Mouse (Mus musculus) brain, adult 2 months (tissue): ENCODE results near the gene Frmpd4.
A peak's percentile ranks its signal among the peaks of the same experiment; 100 is the strongest.

Source experiments
- DNase-seq: peaks from one replicate; pipeline ENCODE4 v3.0.0; 2011; ENCODE audit warnings: low read depth, low spot score

The Frmpd4 gene

DNA sequence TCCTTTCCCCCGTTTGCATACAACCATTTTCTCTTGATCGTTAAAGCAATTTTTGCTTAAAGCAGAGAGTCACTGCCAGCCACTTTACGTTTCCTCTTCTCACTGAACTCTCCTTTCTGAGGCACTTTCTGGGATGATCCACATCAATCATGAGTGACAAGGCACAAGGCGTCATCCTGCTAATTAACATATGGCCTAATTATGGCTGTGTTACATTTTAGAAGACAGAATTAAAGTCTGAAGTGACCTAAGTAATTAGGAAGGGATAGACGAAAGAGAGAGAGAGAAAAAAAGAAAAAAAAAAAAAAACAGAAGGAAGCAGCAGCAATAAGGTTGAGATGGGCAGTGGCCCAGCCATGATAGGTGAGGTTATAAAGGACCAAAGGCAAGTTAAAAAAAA lies at the start of gene Frmpd4:
Frmpd4 (minus strand) TSS at position 101 of the 400 bp plus-strand sequence.
- no peak for DNase-seq

DNA sequence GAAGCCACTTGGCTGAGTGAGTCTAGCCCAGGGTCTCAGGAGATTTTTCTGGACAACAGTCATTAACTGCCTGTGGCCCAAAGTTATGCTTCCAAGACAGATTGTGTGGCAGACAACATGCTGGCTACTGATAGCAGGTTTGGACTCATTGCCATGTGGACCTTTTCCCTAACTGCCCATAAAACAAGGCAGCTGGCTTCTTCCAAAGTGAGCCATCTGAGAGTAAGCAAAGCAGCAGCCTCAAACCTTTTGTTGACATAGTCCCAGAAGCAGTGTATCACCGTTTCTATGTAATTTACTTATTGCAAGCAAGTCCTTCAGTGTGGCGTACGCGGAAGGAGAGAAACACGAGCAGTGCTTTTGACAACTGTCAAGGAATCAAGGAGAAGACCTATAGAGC lies 18.2 kb upstream of the Frmpd4 start:
- no peak for DNase-seq

DNA sequence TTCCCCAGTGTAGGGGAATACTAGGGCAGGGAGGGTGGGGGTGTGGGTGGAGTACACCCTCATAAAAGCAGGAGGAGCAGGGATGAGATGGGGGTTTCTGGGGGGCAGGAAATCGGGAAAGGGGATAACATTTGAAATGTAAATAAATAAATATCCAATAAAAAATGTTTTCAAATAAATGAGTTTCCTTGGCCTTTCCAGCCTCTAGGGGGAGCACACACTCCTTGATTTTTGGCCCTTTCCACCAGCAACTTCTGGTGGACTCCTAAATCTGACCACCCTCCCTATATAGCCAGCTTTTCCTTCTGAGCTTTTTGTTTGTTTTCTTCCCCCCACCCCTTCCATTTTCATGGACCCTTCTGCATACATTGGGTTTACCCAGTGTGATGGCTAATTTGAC lies 7.3 kb upstream of the Frmpd4 start:
- no peak for DNase-seq

DNA sequence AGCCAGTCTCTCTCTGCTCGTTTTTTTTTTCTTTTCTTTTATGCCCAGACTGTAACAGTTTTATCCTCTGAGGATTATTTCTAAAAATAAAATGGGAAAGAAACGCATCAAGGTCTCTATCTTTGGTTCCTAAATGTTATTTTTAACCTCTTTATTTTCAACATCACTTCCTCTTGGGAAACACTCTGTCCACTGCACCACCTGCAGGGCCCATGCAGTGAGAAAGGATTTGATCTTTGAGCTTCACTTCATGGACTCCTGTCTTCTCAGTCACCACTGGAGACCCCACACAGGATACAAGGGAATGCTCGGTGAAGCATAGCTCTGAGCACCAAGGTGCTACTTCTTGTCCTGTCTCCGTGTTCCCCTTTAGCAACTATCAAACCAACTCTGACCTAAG lies 5.2 kb downstream of the Frmpd4 start:
- DNase-seq = no peak

DNA sequence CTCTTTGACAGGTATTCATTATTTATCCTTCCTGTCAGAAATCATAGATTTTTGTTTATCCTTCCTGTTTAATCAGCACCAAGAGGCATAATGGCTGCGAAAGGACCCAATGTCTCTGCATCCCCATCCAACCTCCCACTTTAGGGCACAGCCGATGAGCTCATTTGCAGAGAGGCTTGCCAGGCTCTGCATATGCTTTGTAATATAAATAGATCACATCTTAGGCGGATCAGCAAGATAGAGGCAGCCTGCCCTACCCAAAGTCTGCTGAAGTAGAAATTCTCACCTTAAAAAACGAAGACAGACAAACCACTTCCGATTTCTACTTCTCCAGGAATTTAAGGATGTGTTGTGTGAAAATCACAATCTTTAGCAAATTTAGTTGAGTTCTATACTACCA lies 7.8 kb downstream of the Frmpd4 start:
- DNase-seq = peak; percentile 73

DNA sequence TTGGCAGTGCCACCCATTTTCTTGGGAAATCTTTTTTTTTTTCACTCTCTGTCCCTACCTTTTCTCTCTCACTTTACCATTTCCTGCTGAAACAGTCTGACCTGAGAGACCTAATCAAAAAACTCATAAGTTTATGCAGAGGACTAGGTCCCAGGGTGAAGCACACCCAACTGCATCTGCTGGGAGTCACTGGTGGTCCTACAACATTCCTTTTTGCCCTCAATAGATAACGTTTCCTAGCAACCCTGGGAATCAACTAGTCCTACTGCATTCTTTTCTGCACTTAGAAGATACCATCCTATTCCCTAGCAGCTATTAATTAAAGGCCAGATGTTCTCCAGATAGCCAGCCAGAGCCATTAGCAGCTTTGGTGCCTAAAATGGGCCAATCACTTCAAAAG lies 71.8 kb downstream of the Frmpd4 start:
- no peak for DNase-seq

DNA sequence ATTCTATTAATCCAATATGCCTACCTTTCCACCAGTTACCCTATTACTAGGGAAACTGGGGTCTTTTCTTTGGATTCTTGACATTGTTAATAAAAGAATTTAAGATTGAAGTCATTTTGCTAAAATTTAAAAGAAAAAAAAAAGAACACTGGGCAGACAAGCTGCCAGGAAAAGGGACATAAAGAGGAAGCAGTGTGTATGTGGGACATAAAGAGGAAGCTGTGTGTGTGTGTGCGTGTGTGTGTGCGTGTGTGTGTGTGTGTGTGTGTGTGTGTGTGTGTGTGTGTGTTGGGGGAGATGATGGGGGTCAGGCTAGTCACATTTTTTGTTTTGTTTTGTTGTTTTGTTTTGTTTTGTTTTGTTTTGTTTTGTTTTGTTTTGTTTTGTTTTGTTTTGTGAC lies 121.8 kb downstream of the Frmpd4 start:
- DNase-seq = no peak

DNA sequence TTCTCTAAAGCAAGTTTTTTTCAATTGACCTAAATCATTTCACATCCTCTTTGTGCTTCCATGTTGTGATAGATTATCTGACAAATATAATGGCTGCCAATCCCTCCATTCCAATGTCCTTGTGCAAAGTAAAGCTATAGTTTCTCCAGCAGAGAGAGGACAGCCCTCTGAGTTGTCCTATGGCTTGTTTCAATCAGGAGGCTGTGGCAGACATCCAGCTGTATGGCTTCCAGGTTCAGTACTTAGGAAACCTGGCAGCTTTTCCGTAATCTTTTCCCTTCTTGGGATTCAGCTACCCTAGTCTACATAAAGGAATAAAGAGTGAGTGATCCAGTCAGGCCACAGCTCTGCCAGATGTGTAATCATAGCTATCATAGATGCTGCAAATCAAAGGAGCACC lies 145.8 kb downstream of the Frmpd4 start:
- DNase-seq = no peak

DNA sequence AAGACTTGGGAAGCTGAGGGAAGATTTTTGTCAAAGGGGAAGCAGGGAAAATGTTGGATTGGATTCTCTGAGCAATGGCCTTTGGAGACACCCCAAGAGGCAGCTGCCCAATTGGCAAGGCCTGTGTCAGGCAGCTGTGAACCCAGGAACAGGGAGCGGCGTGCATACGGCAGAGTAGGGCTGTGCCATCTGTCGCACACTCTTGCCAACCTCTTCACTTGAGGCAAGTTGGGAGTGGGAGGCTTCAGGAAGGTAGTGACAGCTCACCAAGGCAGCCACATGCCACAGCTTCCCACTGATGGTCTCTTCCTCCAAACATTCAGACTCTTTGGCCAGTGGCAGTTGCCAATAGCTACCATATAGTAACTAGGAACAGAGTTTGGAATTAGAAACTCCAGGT lies 147.2 kb downstream of the Frmpd4 start:
- DNase-seq = peak; percentile 81

DNA sequence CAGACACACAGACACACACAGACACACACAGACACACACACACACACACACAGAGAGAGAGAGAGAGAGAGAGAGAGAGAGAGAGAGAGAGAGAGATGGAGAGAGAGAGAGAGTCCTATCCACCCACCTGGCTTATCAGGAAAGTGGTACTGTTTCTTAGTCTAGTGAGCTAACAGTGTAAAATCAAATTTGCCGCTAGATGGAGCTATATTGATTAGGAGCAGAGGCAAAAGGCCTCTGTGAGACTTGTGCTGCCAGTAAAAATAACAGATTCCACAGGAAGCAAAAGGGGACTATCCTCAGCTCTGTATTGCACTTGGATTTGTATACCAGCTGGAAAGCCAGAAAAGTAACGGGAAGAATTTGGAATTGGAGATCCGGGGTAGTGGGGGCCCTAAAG lies 161.6 kb downstream of the Frmpd4 start:
- DNase-seq = peak; percentile 65

DNA sequence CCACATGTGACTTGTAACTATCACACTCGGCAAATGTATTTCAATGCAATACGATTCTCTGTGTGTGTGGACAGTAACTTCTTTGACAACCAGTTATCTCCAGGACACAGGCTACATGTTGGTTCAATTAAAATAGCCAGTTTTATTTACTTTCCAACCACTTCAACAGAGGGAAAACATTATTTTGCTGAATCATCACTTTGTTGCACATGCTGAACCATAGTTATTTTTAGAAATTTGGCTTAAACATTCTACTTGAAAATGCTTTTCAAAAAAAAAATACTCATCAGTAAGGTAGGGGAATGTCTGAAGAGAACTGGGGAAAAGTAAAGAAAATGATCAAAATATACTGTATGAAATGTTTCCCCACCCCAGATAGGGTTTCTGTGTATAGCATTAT lies 173.5 kb downstream of the Frmpd4 start:
- DNase-seq = no peak

DNA sequence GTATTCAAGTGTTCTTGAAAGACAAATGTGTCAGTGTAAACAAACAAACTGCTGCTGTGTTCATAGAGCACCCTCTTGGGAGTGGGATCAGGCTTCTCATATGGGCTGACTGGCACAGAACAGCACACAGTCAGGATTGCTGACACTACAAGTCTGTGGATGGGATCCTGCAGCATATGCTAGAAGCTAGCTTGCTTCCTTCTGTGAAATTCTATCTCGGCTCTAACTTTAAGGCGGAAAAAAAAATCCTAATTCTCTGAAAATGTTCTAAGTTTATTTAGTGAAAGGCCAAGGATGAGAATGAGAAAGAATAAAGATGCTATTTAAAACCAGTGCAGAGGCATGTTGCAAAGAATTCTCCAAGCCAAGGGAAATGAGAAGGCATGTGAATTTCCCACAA lies 226.6 kb downstream of the Frmpd4 start:
- peak; percentile 51 for DNase-seq

DNA sequence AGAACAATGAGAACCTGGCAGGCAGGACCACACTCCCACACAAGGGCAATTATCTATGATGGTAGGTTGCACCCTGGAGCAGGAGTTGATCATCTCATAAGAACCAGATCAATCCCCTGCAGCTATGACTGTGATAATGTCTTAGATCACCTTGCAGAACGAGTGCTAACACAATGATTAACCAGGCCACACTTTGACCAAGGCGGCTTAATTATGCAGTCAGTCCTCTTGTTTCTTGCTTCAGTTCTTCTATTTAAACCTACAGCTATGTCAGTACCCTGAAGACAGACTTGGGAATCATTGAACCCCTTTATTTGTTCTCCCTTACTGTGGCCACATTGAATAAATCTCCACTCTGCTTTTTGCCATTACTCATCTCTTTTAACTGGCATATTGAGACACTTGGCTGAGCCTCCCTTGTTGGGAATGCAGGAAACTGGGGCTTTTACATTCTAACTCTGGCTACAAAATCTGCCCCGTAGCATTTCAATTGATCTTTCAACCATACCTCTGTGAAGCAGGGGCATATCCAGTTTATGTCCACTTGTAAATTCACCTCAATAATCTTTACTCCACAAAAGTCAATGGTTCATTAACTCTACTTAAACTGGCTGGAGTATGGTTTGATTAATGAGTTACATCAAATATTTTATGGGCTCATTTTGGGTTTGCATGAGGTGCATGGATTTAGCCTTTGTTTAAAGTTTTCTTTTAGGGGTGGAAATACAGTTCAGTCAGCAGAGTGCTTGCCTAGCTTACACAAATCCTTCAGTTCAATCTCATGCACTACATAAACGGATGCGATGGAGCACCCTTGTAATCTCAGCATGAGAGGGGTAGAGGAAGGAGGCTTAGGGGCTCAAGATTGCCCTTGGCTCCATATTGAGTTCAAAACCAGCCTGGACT lies 227.5 kb downstream of the Frmpd4 start:
- no peak for DNase-seq

DNA sequence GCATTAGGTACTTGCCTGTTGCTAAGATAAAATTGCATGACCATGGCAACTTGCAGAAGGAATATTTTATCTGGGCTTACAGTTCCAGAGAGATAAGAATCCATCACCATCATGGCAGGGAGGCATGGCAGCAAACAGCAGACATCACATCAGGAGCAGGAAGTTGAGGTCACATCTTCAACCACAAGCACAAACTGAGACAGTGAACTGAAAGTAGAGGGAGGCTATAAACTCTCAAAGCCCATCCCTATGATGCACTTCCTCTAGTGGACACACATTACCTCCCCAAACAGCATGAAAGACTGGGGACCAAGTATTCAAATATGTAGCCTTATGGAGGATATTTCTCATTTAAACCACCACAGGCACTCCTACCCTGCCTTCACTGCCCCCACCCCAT lies 238.8 kb downstream of the Frmpd4 start:
- DNase-seq = no peak

DNA sequence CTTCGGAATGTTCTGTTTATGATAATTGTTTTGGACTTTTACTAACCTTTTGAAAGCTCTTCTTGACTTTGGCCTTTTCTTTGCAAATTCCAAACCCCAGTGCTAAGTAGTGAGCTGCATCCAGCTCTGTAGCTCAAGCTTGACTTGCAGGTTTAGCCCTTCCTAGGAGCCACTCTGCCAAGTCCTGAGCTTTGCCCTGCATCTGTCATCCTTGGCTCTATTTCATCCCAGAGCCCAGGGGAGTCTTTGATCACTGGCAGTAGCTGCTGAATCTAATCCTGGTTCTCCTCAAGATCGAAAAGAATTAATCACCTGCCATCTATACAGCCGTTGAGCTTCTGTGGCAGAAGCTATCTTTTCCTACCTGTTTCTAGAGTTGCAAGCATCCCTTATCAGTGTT lies 251.9 kb downstream of the Frmpd4 start:
- no peak for DNase-seq

DNA sequence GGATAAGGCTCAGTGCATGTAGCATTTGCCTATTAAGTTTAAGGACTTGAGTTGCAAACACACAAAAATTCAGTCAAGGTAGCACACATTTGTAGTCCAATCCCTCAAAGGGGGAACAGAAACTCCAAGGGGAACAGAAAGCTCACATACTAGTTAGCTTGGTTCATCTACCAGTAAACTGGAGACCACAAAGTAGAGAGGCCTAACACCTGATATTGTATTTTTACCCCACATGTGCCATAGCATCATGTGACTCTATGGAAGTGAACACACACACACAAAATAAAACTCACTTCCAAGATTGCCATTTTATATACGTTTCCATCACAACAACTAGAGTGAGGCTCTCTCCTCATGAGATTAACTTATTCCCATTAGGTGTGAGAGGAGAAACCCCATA lies 264.9 kb downstream of the Frmpd4 start:
- DNase-seq = no peak

DNA sequence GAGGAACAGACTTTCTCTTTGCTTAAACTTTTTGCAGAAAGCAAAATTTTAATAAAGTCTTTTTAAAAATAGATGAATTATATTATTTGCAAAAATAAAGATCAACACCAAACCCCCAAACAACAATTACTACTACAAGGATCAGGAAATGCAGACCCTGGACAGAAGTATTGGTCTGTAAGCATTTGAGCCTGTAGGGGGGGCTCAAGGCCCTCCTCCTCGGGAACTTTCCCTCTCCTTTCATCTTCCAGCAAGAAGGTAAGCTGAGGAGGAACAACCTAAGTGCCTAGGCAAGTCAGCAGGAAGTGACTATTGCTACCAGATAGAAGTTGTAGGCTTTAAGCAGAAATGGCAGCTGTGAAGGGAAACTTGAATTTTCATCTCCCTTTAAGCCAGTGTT lies 266.9 kb downstream of the Frmpd4 start:
- no peak for DNase-seq

DNA sequence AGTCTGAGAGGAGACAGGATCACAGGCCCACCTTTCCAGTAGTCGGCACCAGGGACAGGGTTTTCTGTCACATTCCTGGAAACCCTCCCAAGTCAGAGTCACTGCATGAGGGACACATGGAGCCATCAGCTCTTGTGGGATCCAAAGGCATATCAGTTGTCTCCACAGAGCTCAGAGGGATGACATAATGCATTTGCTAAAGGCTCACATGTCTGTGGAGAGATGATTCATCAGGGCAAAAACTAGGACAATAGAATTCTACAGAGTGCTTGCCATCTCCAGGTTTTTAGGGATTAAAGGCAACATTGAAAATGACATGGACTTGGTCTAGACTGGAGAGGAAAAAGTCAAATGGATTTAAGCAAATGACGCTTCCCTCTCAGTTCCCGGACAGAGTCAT lies 284.5 kb downstream of the Frmpd4 start:
- DNase-seq = peak; percentile 39

DNA sequence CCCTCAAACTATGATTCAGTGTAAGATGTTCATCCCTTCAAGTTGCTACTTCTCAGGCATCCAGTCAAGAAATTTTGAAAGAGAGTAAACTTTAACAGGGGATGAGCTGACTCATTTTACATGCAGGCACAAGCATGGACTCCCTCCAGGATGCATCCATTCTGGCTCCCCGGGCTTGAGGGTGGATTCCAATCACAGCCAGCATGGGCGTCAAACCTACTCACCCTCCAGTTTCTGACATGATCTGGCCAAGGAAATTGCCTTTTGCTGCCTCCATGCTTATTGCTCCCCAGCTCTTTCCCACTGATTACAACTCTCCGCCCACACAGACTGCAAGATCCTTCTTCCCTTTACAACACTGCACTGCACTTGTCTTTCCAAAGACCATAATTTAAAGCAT lies 370.0 kb downstream of the Frmpd4 start:
- peak; percentile 59 for DNase-seq

DNA sequence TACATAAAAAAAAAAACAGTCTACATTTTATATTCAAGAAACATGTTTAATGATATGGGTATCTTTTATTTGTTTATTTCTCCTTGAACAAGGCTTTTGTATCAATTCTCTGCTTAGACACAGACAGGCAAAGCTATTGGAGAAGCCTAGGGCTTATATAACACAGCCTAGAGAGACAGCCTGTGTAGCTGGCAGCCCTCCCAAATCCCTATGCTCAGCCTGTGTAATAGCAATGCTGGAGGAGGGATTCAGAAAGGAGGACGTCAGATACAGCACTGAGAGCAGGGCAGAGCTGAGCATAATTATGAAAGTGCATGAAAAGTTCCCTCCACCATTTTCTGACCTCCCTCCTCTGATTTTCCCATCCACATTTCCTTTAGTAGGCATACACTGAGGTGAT lies 385.1 kb downstream of the Frmpd4 start:
- peak; percentile 82 for DNase-seq

DNA sequence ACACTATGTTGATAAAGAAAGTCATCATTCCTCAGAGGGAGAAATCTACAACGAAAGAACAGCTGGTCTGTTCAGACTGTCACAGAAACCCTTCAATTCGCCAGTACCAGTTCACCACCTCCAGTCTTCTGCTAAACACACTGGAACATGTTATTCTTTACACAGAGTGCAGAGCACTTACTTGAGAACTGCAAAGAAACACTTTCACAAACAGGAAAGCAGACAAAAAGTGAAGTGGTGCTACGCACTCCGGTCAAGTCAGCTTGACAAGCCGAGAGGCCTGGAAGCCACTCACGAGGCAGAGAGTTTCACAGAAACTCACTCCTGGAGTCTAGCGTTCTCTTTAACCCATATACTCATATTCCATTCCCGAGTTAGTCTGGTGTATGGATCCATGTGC lies 387.5 kb downstream of the Frmpd4 start:
- peak; percentile 3 for DNase-seq

DNA sequence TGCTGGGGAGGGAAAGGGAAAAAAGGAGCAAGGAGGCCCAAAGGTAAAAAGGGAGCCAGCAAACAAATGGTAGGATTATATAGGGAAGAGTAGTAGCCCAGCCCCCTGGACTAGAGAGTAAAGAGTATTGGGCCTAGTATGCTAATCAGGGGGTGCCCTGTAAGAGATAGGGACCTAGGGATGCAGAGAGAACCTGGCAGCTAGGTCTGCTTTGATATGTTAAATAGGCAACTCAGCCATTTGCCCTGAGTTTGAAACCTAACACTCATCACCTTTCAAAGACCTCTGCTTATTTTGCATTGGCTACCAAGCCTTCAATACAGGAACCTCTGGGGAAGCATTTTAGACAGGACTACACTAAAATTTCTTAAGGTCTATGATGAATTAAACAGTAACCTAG lies 414.0 kb downstream of the Frmpd4 start:
- DNase-seq = no peak

DNA sequence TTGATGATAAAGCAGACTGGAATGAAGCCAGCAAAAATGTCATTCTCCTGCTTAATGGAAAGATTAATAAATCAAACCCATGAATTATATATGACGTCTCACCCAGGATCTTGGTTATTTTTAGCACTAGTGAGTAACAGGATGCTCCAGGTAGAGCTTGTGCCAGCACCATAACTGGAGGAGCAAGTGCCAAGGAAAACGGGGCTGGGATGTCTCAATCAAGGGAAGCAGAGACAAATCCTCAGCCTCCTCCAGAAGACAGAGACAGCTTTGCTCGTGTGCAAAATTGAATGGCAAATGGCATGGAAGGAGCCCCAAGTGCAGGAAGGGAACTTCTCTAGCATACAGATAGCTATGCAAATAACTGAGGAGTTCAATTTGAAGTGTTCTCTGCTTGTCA lies 418.2 kb downstream of the Frmpd4 start:
- DNase-seq = peak; percentile 22

DNA sequence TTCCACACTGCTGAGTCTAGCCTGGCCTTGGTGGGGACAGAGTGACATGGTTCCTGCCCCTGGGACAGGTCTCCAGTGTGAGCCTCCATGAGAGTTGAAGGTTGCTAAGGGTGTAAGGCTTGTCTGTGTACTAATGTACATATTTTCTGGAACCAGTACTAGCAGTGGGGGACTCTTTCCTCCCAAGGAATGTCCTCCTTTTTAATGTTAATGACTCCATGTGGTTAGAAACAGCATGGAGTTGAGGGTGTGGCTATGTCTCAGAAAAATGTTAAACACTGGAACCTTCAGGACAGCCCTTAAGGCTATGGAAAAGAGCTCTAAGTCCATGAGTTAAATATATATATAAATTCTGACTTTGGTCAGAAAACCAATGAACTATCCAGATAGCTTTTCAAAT lies 436.0 kb downstream of the Frmpd4 start:
- DNase-seq = no peak
